Mouse (Mus musculus) adrenal gland, postnatal 10 days (tissue): ENCODE results near the gene Nsun5. TPM values are rescaled to one million over a fixed set of nuclear protein-coding genes. Genes with fewer than 3 reads are reported as not detected.
"Not testable (repeated sequence)": the region's sequence is repeated elsewhere in the genome, so short reads cannot be mapped to it uniquely, and the experiment has no call there.

Experiments
- DNase-seq: peaks from one replicate; pipeline ENCODE4 v3.0.0; 2021; ENCODE audit warnings: mixed read lengths
- long read RNA-seq, 2 experiments: library from polyadenylated mRNA; stranded (forward); transcript quantifications; one replicate each; pipeline ENCODE4 v2.0.0; 2021
- total RNA-seq, 2 experiments: library from RNA; stranded (reverse); gene quantifications; 2 replicates each; pipeline ENCODE4 v1.2.3; 2021

Gene Nsun5
- 10 to 100 TPM; 17.9 to 22.6 TPM for total RNA-seq
- long read RNA-seq, experiment 1, transcript Nsun5-201 (10 exons, 2,243 nt) = major isoform, 18 of 44 reads
- long read RNA-seq, experiment 1, partial matches to known transcripts = 10 of 44 reads
- long read RNA-seq, experiment 1, other reads (novel, unspliced or antisense) = 16 of 44 reads
- long read RNA-seq, experiment 2, transcript Nsun5-201 (10 exons, 2,243 nt) = major isoform, 9 of 20 reads
- long read RNA-seq, experiment 2, partial matches to known transcripts = 6 of 20 reads
- long read RNA-seq, experiment 2, other reads (novel, unspliced or antisense) = 5 of 20 reads

- peak; percentile 96 for DNase-seq
Measured at GRCm38 (mm10) chr5:135369787-135370654, at the start of gene Nsun5. Gene Nsun5, plus strand, starts transcription at chr5:135369953.

- no peak for DNase-seq
Measured at GRCm38 (mm10) chr5:135322197-135322596, 47.6 kb upstream of the Nsun5 start.

DNA sequence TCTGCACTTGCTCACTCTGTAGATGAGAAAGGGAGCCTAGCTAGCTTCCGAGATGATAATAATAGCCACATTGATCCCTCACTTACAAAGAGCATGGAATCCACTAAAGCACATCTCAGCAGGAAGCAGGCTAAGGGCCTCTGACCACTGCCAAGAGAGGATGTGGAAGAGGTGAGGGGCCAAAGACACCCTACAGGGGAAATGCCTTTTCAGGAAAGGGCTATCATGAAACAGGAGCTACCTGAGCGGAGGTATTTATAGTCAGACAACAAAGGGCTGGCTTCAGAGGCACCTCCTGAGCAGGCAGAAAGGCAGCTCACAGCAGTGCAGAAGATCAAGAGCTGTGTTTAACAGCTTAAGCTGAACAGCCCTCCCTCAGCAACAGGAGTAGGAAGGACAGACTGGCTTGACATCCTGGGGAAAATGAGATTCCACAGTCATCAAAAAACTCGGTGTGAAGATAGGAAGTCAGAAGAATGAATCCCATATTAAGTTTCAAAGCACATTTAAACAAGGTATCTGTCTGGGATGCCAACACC lies 43.6 kb upstream of the Nsun5 start:
- DNase-seq = no peak

DNA sequence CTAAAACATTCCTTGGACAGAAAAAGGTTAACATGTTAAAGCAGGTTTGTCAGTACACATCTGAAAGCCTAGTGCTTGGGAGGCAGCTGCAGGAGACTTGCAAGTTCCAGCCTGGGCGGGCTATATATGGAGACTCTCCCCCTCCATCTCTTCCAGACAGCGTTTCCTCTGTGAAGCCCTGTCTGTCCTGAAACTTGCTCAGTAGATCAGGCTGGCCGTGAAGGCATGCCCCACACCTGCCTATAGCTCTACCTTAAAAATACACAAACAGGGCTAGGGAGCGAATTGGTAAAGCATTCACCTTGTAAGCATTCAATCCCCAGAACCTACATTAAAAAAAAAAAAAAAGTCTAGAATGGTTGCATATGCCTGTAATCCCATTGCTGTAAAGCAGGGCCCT lies 40.3 kb upstream of the Nsun5 start:
- no peak for DNase-seq

DNA sequence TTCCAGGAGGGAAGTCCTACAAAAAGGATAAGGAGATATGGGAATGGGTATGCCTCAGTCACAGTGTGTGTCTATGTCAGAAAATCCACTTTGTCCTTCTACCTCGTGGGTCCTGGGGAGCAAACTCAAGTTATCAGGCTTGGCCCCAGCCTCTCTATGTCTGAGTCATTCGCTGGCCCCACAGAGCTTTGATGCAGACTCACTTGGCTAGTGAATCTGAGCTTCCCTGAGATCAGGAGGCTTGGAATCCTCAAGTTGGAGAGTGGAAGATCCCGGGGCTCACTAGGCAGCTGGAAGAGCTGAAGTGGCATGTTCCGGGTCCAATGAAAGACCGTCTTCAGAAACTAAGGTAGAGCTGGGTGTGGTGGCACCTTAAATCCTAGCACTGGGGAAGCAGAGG lies 39.6 kb upstream of the Nsun5 start:
- DNase-seq = no peak

DNA sequence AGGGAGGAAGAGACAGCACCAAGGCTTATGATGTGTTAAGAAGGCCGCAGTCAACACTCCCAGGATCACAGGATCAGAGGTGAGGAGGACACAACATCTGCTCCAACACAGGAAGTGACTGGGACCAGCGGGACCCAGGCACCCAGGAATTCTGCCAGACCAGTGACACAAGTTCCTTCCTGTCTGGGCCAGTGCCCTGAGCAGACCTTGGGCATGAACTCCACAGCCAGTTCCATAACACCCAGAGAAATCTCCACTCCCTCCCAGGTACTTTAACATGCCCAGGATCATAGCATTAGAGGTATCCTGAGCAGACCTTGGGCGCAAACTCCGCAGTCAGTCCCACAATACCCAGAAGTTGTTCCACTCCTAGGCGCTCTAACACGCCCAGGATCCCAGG lies 38.6 kb upstream of the Nsun5 start:
- no peak for DNase-seq

GRCm38 (mm10) chr5:135337575-135337974 lies 32.2 kb upstream of the Nsun5 start:
- peak; percentile 43 for DNase-seq

GRCm38 (mm10) chr5:135345989-135346388 lies 23.8 kb upstream of the Nsun5 start:
- DNase-seq = no peak

- no peak for DNase-seq
Measured at GRCm38 (mm10) chr5:135346430-135346829, 23.3 kb upstream of the Nsun5 start.

DNA sequence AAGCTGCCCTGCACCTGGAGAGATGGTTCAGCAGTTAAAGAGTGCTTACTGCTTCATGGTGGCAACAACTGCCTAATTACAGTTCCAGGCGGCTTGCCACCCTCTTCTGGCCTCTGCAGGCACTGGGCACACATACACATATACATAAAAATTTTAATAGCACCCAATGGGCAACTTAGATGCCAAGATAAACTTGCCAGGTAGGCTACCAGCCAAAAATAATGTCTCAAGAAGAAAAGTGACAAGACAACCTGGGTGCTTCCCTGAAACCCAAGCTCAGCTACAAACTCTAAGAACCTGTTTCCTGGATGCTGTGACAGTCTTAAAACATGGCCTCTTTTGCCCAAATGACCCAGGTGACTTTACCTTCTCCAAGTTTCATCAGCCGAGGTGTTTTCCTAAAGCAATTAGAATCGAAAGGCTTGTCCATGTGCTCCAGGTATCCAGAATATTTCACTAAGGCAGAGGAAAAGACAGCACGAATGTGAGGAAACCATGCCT lies 22.2 kb upstream of the Nsun5 start:
- DNase-seq = no peak

DNA sequence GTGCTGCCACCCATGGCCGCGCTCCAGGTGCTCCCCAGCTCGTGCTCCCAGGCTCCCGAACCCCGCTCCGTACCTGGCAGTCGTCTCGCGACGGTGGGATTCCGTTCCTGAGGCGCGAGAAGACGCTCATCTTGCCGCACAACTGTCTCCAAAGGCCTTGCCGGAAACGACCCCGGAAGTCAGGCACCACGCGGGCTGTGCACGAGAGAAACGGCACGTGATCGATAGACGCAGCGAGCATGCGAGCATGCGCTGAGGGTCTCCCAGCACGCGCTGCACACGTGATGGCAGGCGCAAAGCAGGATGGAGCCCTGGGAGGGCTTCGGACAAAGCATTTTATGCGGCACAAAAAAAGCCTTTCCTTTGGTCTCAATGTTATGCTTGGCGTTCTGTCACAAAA lies 19.9 kb upstream of the Nsun5 start, which contains the start of gene Fkbp6:
Fkbp6 (minus strand) TSS at position 183 of the 400 bp plus-strand sequence.
- no peak for DNase-seq

GRCm38 (mm10) chr5:135351606-135352005 lies 18.1 kb upstream of the Nsun5 start:
- DNase-seq = no peak

DNA sequence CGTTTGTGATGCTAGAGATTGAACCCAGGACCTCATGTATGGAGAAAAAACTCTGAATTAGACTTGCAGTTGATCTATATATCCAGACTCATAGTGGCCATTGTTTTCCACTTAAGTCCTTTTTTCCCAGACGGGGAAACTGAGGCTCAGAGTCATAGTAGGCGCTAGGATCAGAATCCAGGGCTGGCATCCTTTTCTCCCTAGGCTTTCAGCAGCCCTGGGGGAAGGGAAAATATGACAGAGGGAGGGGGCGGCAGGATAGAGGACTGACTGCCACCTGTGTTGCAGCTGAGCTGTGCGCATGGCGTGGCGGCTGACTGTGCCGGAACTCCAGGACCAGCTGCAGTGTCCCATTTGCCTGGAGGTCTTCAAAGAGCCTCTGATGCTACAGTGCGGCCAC lies 16.8 kb upstream of the Nsun5 start, which contains the start of gene Trim50:
Trim50 (plus strand) TSS at position 301 of the 400 bp plus-strand sequence.
- DNase-seq = no peak

- no peak for DNase-seq
Measured at GRCm38 (mm10) chr5:135353564-135353963, 16.2 kb upstream of the Nsun5 start.

DNA sequence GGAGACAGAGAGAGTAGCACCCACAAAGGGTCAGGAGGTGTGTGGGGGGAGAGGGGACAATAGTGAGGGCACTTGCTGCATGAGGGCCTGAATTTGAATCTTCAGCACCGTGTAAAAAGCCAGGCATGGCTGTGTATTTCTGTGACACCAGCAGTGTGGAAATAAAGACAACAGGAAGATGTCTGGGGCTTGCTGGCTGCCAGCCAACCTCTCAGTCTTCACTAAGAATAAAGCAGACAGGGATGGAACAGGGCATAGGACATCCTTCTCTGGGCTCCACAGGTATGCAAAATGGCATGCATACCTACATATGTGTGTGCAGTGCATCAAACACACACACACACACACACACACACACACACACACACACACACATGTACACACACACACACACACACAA lies 13.7 kb upstream of the Nsun5 start:
- DNase-seq = no peak

GRCm38 (mm10) chr5:135357556-135357955 lies 12.2 kb upstream of the Nsun5 start:
- peak; percentile 37 for DNase-seq

GRCm38 (mm10) chr5:135359772-135360171 lies 10.0 kb upstream of the Nsun5 start:
- peak; percentile 61 for DNase-seq

- no peak for DNase-seq
Measured at GRCm38 (mm10) chr5:135362572-135362971, 7.2 kb upstream of the Nsun5 start.

DNA sequence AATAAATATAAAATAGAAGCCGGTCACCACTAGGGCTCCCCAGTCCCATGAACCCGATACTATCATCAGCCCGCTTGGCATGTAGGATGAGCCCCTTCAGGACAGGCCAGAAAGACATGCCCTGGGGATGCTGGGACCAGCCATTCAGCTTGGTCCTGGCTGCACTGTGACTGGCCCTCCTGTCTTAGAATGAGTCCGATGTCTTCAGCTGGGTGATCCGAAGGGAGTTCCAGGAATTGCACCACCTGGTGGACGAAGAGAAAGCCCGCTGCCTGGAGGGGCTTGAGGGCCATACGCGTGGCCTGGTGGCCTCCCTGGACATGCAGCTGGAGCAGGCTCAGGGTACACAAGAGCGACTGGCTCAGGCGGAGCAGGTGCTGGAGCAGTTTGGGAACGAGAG lies 6.2 kb upstream of the Nsun5 start:
- DNase-seq = peak; percentile 30

DNA sequence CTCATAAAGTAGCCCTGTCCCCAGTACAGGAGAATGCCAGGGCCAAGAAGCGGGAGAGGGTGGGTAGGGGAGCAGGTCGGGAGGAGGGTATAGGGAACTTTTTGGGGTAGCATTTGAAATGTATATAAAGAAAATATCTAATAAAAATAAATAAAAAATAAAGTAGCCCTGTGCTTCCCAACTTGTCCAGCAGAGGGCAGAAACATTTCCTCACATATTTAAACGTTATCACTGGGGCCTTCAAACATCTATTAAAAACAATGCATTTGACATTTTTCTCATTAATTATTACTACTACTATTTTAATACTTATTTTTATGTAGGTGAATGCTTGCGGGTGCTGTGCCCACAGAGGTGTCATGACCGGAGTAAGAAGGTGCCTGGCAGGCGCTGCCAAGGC lies 1.9 kb upstream of the Nsun5 start:
- no peak for DNase-seq

DNA sequence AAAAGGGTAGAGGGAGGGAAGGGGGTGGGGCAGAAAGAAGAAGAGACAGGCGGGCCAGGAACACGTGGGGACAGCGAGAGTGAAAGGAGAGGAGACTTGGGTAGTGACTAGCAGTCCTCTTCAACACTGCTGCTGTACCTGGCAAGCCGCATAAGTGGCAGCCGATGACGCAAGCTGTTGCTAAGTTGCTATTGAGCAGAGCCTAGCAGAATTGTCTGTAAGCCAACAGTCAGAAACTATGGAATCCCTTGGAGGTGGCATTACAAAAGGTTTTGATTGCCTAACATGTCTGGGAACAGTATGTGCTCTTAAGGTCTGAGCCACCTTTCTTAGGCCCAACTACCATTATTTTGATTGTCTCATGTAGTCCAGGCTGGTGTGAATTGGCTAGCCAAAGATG lies 1.4 kb upstream of the Nsun5 start:
- peak; percentile 36 for DNase-seq

GRCm38 (mm10) chr5:135369196-135369595 lies 557 bp upstream of the Nsun5 start:
- DNase-seq = not testable (repeated sequence)

GRCm38 (mm10) chr5:135371195-135371594 lies 1.4 kb downstream of the Nsun5 start:
- no peak for DNase-seq
